Mouse (Mus musculus) cerebellum, adult 11 months (tissue): ENCODE results near the gene Igfbp1.

Experiments
- DNase-seq: peaks from one replicate; pipeline ENCODE4 v3.0.0; 2022

Igfbp1 gene

GRCm38 (mm10) chr11:7234981-7235609, 37.5 kb downstream of the Igfbp1 start:
- DNase-seq: no peak

DNA sequence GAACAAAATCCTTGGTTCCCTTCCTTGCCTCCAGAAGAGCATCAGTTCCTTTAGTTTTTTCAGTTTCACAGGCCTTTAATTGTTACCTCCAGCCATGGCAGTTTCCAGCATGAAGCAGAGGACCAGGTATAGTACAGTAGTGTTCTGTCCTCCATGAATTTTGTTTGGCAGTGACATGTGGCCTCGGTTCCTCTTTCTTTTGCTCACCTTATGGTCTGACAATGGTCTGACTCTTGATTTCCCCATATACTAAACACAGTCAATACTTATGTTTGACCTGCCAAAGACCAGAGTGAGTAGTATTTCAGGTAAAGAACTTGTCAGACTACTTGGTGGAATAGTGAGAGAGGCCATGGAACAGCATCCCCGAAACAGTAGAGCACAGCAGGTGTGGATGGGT, 39.2 kb downstream of the Igfbp1 start:
- no peak for DNase-seq

- DNase-seq: no peak
Observed at GRCm38 (mm10) chr11:7237712-7238111, 40.1 kb downstream of the Igfbp1 start.

- no peak for DNase-seq
Observed at GRCm38 (mm10) chr11:7238546-7238945, 41.0 kb downstream of the Igfbp1 start.

DNA sequence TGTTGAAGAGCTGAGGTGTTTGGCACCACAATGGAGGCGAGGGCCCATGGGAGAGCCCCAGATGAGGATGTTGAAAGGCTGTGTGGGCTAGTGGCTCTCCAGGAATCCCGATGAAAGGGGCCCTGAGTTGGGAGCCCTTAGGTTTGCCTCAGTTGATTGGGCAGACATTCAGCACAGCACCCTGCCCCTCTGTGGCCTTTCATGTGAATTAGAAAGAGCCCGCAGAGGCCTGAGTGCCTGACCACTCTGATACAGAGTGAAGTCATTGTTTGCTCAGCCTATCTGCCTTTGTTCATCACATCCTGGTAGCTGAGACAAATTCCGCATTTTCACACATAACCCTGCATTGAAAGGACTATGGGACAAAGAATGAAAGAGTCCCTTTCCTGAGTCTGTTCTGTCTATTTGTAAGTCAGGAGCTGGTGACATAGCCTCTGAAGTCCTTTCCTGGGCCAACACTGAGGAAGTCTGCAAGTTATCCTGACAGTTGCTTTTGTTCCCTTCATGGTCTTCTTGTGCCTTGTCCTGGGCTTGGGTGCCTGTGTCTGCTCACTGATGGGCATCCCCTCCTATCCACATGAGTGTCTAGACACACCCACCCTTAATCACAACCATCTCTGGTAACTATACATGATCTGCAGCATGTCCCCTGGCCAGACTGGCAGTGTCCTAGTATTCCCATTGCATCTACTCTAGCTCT, 41.6 kb downstream of the Igfbp1 start:
- no peak for DNase-seq

- no peak for DNase-seq
Observed at GRCm38 (mm10) chr11:7244782-7245181, 47.2 kb downstream of the Igfbp1 start.

DNA sequence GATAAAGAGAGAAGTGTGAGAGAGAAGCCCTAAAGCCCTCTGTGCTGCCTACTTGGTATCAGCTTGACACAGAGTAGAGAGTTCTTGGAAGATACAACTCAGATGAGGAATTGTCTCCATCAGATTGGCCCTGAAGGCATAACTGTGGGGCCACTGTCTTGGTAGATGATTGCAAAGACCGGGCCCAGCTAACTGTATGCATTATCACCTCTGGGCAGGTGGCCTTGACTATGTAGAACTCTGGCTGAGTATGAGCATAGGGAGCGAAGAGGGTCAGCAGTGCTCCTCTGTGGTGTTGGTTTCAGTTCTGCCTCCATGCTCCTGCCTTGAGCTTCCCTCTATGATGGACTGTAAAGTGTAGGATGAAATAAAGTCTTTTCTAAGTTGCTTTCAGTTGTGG, 52.8 kb downstream of the Igfbp1 start:
- DNase-seq: no peak

DNA sequence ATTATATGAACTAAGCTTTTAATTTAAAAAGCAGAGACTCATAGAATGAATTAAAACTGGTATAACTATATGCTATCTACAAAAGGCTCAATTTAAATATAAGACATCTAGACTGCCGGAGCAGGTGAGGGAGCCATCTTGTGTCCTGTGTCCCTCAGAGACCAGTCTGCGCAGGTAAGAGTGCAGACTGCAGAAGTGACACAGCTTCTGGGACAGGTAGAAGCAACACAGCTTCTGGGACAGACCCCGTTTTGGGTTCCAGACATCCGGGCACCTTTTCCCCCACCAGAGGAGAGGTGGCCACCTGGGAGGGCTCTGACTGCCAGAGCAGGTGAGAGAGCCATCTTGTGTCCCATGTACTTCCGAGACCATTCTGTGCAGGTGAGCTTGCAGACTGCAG, 53.3 kb downstream of the Igfbp1 start:
- DNase-seq: no peak
